ENCODE assay signal across 19 mouse cellular contexts in genomic region chr16:52242144-52242543, GRCm38 (mm10).
DNase-seq lines count a peak whose midpoint lies in the region; ATAC-seq lines count a peak whose summit lies in the region.
"Had no signal": no experiment of that assay in that cellular context is flagged by ENCODE, and none has a peak within 500 bp of the region (broad histone marks: within the 10 kb centered on the region; RNA-seq: fewer than 3 reads in every experiment).

No protein-coding gene starts in this region.

- H3K27ac ChIP-seq in embryonic facial prominence, embryonic 12.5 days: no peak overlapping the region
- H3K27ac ChIP-seq in limb, embryonic 10.5 days: peak overlapping the region; percentile 65
- H3K27ac ChIP-seq: forebrain, embryonic 15.5 days; left cerebral cortex, adult 2 months; midbrain, embryonic 15.5 days; neural tube, embryonic 12.5 days had no signal

- no peak overlapping the region for H3K9ac ChIP-seq in embryonic facial prominence, embryonic 12.5 days
- H3K9ac ChIP-seq: forebrain, embryonic 15.5 days; heart, embryonic 12.5 days; midbrain, embryonic 15.5 days; neural tube, embryonic 12.5 days had no signal

- WGBS in embryonic facial prominence, embryonic 12.5 days: 18% methylated on average over 2 of the region's 2 CpGs
- WGBS in limb, embryonic 10.5 days: 38% methylated on average over 2 of the region's 2 CpGs

- no peaks in the 10 kb centered on the region for H3K36me3 ChIP-seq in embryonic facial prominence, embryonic 12.5 days
- H3K36me3 ChIP-seq in limb, embryonic 10.5 days: no peaks in the 10 kb centered on the region
- H3K36me3 ChIP-seq: forebrain, embryonic 15.5 days; heart, embryonic 12.5 days; midbrain, embryonic 15.5 days; neural tube, embryonic 12.5 days had no signal

- no peaks in the 10 kb centered on the region for H3K27me3 ChIP-seq in embryonic facial prominence, embryonic 12.5 days
- no peaks in the 10 kb centered on the region for H3K27me3 ChIP-seq in limb, embryonic 10.5 days (ENCODE audit: low read depth, poor library complexity, severe bottlenecking)
- H3K27me3 ChIP-seq: forebrain, embryonic 15.5 days; heart, embryonic 12.5 days; midbrain, embryonic 15.5 days; neural tube, embryonic 12.5 days had no signal

- peaks cover 3% of the 10 kb centered on the region; the same call in 1 of the 2 replicates for H3K4me1 ChIP-seq in embryonic facial prominence, embryonic 12.5 days
- peaks cover 14% of the 10 kb centered on the region for H3K4me1 ChIP-seq in limb, embryonic 10.5 days
- H3K4me1 ChIP-seq: forebrain, embryonic 15.5 days; heart, embryonic 12.5 days; midbrain, embryonic 15.5 days; neural tube, embryonic 12.5 days had no signal

- ATAC-seq in embryonic facial prominence, embryonic 12.5 days (ENCODE audit: insufficient number of reproducible peaks, insufficient read depth, low FRiP score, low TSS enrichment): 0 out of 2 replicates have a peak, but pooled peaks have one; percentile 47
- ATAC-seq: forebrain, embryonic 15.5 days; midbrain, embryonic 15.5 days had no signal

- no peak overlapping the region for H3K4me2 ChIP-seq in embryonic facial prominence, embryonic 12.5 days (replicated peaks)
- H3K4me2 ChIP-seq: forebrain, embryonic 15.5 days; heart, embryonic 12.5 days; midbrain, embryonic 15.5 days; neural tube, embryonic 12.5 days had no signal

- no peak overlapping the region for H3K4me3 ChIP-seq in embryonic facial prominence, embryonic 12.5 days
- H3K4me3 ChIP-seq in limb, embryonic 10.5 days: no peak overlapping the region
- H3K4me3 ChIP-seq: forebrain, embryonic 15.5 days; heart, embryonic 12.5 days; left cerebral cortex, adult 2 months; midbrain, embryonic 15.5 days; neural tube, embryonic 12.5 days had no signal

- no peaks in the 10 kb centered on the region for H3K9me3 ChIP-seq in embryonic facial prominence, embryonic 12.5 days
- H3K9me3 ChIP-seq in limb, embryonic 10.5 days (replicated peaks): no peaks in the 10 kb centered on the region
- H3K9me3 ChIP-seq: forebrain, embryonic 15.5 days; heart, embryonic 12.5 days; midbrain, embryonic 15.5 days; neural tube, embryonic 12.5 days had no signal

- DNase-seq in NIH3T3 (ENCODE audit: low read depth): peak; percentile 3
- DNase-seq in kidney, adult 8-10 months: peak; percentile 37 to 40
- DNase-seq in limb, embryonic 10.5 days (ENCODE audit: low spot score): peak; percentile 44
- DNase-seq in cerebellum, postnatal 4 days (ENCODE audit: low spot score in 2 of 2): no peak
- DNase-seq in left cerebral cortex, adult 9 months (ENCODE audit: low spot score in 2 of 2): no peak
- no peak for DNase-seq in cerebellum, postnatal 25 days
- no peak for DNase-seq in heart, adult 9 months (ENCODE audit: low spot score in 2 of 2)
- DNase-seq: adrenal gland, adult 8-10 months; B cell, adult 2 months; cerebellum, adult 8-10 months; gastrocnemius, postnatal 25 days; lung, adult 2 months; spleen, adult 18-20 months had no signal

Comparison
In these comparisons a context has a peak if more than half of its experiments do, and no peak if none do; other contexts are left out.
1. DNase-seq: peak in NIH3T3 (single experiment), kidney, adult 8-10 months (2 of 2) and limb, embryonic 10.5 days (single experiment); none in cerebellum, postnatal 4 days (0 of 2), left cerebral cortex, adult 9 months (0 of 2), cerebellum, postnatal 25 days (0 of 2) and heart, adult 9 months (0 of 2).